Mouse (Mus musculus): ENCODE results near the gene Actn2. TPM values are rescaled to one million over a fixed set of nuclear protein-coding genes. Genes with fewer than 3 reads are reported as not detected.

Gene Actn2
- polyA plus RNA-seq, 1 experiment, result 0.07 TPM

- peaks cover 21% of the 10 kb centered on the region for H3K79me2 ChIP-seq (ENCODE audit: control insufficient read depth, insufficient read depth)
- H3K27me3 ChIP-seq (ENCODE audit: control insufficient read depth, insufficient read depth, insufficient read length), result no peaks in the 10 kb centered on the region
- H3K79me3 ChIP-seq (ENCODE audit: low read depth), result peaks cover 15% of the 10 kb centered on the region
- TF ChIP-seq CEBPB (IDR thresholded peaks at IDR 0.05; ENCODE audit: low read depth) (no peak), CTCF (IDR thresholded peaks at IDR 0.05; ENCODE audit: control insufficient read depth, insufficient read depth, insufficient read length) (no peak), USF1 (IDR thresholded peaks at IDR 0.05; ENCODE audit: low read depth) (no peak), MAX (IDR thresholded peaks at IDR 0.05) (no peak), MYOG (IDR thresholded peaks at IDR 0.05; ENCODE audit: control insufficient read depth, extremely low read depth, insufficient read length) (no peak), MYOD1 (IDR thresholded peaks at IDR 0.05; ENCODE audit: control insufficient read depth, insufficient read length, low read depth) (no peak), FOSL1 (IDR thresholded peaks at IDR 0.05; ENCODE audit: insufficient read depth, low read length, poor library complexity, severe bottlenecking) (no peak)
- H3K4me3 ChIP-seq (ENCODE audit: insufficient read depth, poor library complexity, severe bottlenecking), result no peak overlapping the region
- no peak overlapping the region for H3ac ChIP-seq (ENCODE audit: control insufficient read depth, insufficient read length, low read depth)
- peaks cover 53% of the 10 kb centered on the region for H3K36me3 ChIP-seq (ENCODE audit: control insufficient read depth, insufficient read depth)
These were observed 90.1 kb downstream of the Actn2 start for GRCm38 (mm10) chr13:12250496-12250895.

DNA sequence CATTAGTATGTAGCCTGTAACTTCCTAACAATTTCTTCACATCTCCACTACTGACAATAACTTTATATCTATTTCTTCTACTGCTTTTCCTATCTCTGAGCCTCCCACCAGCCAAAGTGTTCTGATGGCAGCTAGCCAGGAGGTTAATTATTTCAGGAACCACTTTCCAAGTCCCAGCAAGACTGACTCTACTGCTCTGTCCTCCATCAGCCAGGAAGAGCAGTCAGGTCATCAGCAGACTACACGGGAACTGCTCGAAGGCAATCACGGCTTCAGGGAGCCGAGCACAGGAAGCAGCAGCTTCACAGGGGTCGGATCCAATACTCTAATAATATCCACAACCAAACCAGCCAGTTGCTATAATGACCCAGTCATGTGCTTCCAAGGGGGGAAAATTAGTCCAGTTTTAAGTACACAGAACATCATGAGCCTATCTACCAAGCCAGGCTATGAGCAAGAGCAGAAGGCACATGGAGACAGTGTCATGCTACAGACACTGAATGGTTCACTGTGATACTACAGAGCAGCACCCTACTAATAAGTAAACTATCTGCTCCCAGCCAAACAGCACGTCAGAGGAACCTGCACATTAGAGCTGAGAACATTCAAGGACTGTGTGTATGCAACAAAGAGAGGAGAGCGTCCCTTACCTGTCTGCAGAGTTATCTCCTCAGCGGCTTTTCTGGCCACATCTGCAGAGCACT, 91.2 kb downstream of the Actn2 start:
- TF ChIP-seq MAX (IDR thresholded peaks at IDR 0.05) (no peak), MYOG (IDR thresholded peaks at IDR 0.05; ENCODE audit: control insufficient read depth, extremely low read depth, insufficient read length) (no peak), MYOD1 (IDR thresholded peaks at IDR 0.05; ENCODE audit: control insufficient read depth, insufficient read length, low read depth) (no peak), FOSL1 (IDR thresholded peaks at IDR 0.05; ENCODE audit: insufficient read depth, low read length, poor library complexity, severe bottlenecking) (no peak), USF1 (IDR thresholded peaks at IDR 0.05; ENCODE audit: low read depth) (no peak), CTCF (IDR thresholded peaks at IDR 0.05; ENCODE audit: control insufficient read depth, insufficient read depth, insufficient read length) (no peak), CEBPB (IDR thresholded peaks at IDR 0.05; ENCODE audit: low read depth) (no peak)
- Histone ChIP-seq H3K4me3 (ENCODE audit: insufficient read depth, poor library complexity, severe bottlenecking) (no peak overlapping the region), H3K36me3 (ENCODE audit: control insufficient read depth, insufficient read depth) (peaks cover 49% of the 10 kb centered on the region), H3K79me3 (ENCODE audit: low read depth) (peaks cover 9% of the 10 kb centered on the region), H3ac (ENCODE audit: control insufficient read depth, insufficient read length, low read depth) (no peak overlapping the region), H3K27me3 (ENCODE audit: control insufficient read depth, insufficient read depth, insufficient read length) (no peaks in the 10 kb centered on the region), H3K79me2 (ENCODE audit: control insufficient read depth, insufficient read depth) (peaks cover 10% of the 10 kb centered on the region)

DNA sequence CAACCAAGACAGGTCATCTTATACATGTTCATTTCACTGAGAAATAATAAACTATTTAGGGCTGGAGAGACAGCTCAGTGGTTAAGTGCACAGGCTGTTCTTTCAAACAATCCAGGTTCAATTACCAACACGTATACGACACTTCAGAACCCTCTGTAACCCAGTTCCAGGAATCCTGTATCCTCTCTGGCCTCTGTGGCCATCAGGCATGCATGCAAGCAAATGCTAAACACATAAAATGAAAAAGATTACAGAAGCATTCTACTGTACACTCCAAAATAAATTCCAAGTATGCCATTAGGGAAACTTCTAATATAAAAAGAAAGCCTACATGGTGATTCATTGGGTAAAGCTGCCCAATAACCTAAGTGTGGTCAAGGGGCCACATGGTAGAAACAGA, 94.6 kb downstream of the Actn2 start:
- no peaks in the 10 kb centered on the region for H3K27me3 ChIP-seq (ENCODE audit: control insufficient read depth, insufficient read depth, insufficient read length)
- no peak for TF ChIP-seq MYOG (IDR thresholded peaks at IDR 0.05; ENCODE audit: control insufficient read depth, extremely low read depth, insufficient read length)
- no peak for TF ChIP-seq CEBPB (IDR thresholded peaks at IDR 0.05; ENCODE audit: low read depth)
- TF ChIP-seq MAX (IDR thresholded peaks at IDR 0.05), result no peak
- no peak for TF ChIP-seq FOSL1 (IDR thresholded peaks at IDR 0.05; ENCODE audit: insufficient read depth, low read length, poor library complexity, severe bottlenecking)
- no peak for TF ChIP-seq MYOD1 (IDR thresholded peaks at IDR 0.05; ENCODE audit: control insufficient read depth, insufficient read length, low read depth)
- no peak for TF ChIP-seq USF1 (IDR thresholded peaks at IDR 0.05; ENCODE audit: low read depth)
- no peak for TF ChIP-seq CTCF (IDR thresholded peaks at IDR 0.05; ENCODE audit: control insufficient read depth, insufficient read depth, insufficient read length)
- no peak overlapping the region for H3ac ChIP-seq (ENCODE audit: control insufficient read depth, insufficient read length, low read depth)
- no peaks in the 10 kb centered on the region for H3K79me2 ChIP-seq (ENCODE audit: control insufficient read depth, insufficient read depth)
- H3K36me3 ChIP-seq (ENCODE audit: control insufficient read depth, insufficient read depth), result peaks cover 71% of the 10 kb centered on the region
- no peaks in the 10 kb centered on the region for H3K79me3 ChIP-seq (ENCODE audit: low read depth)
- no peak overlapping the region for H3K4me3 ChIP-seq (ENCODE audit: insufficient read depth, poor library complexity, severe bottlenecking)

- H3K79me3 ChIP-seq (ENCODE audit: low read depth), result no peaks in the 10 kb centered on the region
- H3ac ChIP-seq (ENCODE audit: control insufficient read depth, insufficient read length, low read depth), result no peak overlapping the region
- no peak overlapping the region for H3K4me3 ChIP-seq (ENCODE audit: insufficient read depth, poor library complexity, severe bottlenecking)
- no peaks in the 10 kb centered on the region for H3K79me2 ChIP-seq (ENCODE audit: control insufficient read depth, insufficient read depth)
- no peaks in the 10 kb centered on the region for H3K27me3 ChIP-seq (ENCODE audit: control insufficient read depth, insufficient read depth, insufficient read length)
- peaks cover 61% of the 10 kb centered on the region for H3K36me3 ChIP-seq (ENCODE audit: control insufficient read depth, insufficient read depth)
- TF ChIP-seq MYOD1 (IDR thresholded peaks at IDR 0.05; ENCODE audit: control insufficient read depth, insufficient read length, low read depth), result no peak
- TF ChIP-seq CTCF (IDR thresholded peaks at IDR 0.05; ENCODE audit: control insufficient read depth, insufficient read depth, insufficient read length), result no peak
- no peak for TF ChIP-seq CEBPB (IDR thresholded peaks at IDR 0.05; ENCODE audit: low read depth)
- TF ChIP-seq FOSL1 (IDR thresholded peaks at IDR 0.05; ENCODE audit: insufficient read depth, low read length, poor library complexity, severe bottlenecking), result no peak
- TF ChIP-seq USF1 (IDR thresholded peaks at IDR 0.05; ENCODE audit: low read depth), result no peak
- TF ChIP-seq MYOG (IDR thresholded peaks at IDR 0.05; ENCODE audit: control insufficient read depth, extremely low read depth, insufficient read length), result no peak
- no peak for TF ChIP-seq MAX (IDR thresholded peaks at IDR 0.05)
These were observed 96.6 kb downstream of the Actn2 start for GRCm38 (mm10) chr13:12243991-12244390.

DNA sequence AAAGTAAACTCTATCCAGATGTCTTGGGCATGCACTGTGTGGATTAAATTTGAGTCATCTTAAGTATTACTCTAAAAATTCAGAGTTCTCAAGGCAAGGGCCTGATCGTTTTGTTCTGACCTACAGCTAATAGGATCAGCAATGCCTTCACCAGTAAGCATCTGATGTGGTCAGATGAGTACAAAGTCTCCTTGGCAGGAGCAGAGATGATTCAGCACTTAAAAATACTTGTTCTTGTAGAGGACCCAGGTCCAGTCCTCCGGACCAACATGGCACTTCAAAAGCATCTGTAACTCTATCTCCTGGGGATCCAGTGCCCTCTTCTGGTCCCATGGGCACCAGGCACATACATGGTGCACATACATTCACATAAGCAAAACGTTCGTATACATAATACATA, 108.4 kb downstream of the Actn2 start:
- H3K4me3 ChIP-seq (ENCODE audit: insufficient read depth, poor library complexity, severe bottlenecking), result no peak overlapping the region
- H3ac ChIP-seq (ENCODE audit: control insufficient read depth, insufficient read length, low read depth), result no peak overlapping the region
- H3K79me2 ChIP-seq (ENCODE audit: control insufficient read depth, insufficient read depth), result no peaks in the 10 kb centered on the region
- peaks cover 58% of the 10 kb centered on the region for H3K36me3 ChIP-seq (ENCODE audit: control insufficient read depth, insufficient read depth)
- no peaks in the 10 kb centered on the region for H3K79me3 ChIP-seq (ENCODE audit: low read depth)
- no peak for TF ChIP-seq CTCF (IDR thresholded peaks at IDR 0.05; ENCODE audit: control insufficient read depth, insufficient read depth, insufficient read length)
- no peak for TF ChIP-seq MYOD1 (IDR thresholded peaks at IDR 0.05; ENCODE audit: control insufficient read depth, insufficient read length, low read depth)
- TF ChIP-seq USF1 (IDR thresholded peaks at IDR 0.05; ENCODE audit: low read depth), result no peak
- no peak for TF ChIP-seq FOSL1 (IDR thresholded peaks at IDR 0.05; ENCODE audit: insufficient read depth, low read length, poor library complexity, severe bottlenecking)
- no peak for TF ChIP-seq CEBPB (IDR thresholded peaks at IDR 0.05; ENCODE audit: low read depth)
- no peak for TF ChIP-seq MYOG (IDR thresholded peaks at IDR 0.05; ENCODE audit: control insufficient read depth, extremely low read depth, insufficient read length)
- no peak for TF ChIP-seq MAX (IDR thresholded peaks at IDR 0.05)
- no peaks in the 10 kb centered on the region for H3K27me3 ChIP-seq (ENCODE audit: control insufficient read depth, insufficient read depth, insufficient read length)

Data from C2C12 (cell line).